In genomic region chr11:33663599-33663998, GRCm38 (mm10) we compare ENCODE assay signal across 24 mouse cellular contexts.
"Had no signal": no experiment of that assay in that cellular context is flagged by ENCODE, and none has a peak within 500 bp of the region (broad histone marks: within the 10 kb centered on the region; RNA-seq: fewer than 3 reads in every experiment).

No protein-coding gene starts in this region.

- H3K9ac ChIP-seq: heart, embryonic 13.5 days; heart, embryonic 15.5 days; hindbrain, embryonic 13.5 days; hindbrain, embryonic 15.5 days; kidney, embryonic 15.5 days; liver, embryonic 13.5 days; liver, embryonic 15.5 days had no signal

- H3K9me3 ChIP-seq: heart, embryonic 13.5 days; heart, embryonic 15.5 days; hindbrain, embryonic 13.5 days; hindbrain, embryonic 15.5 days; kidney, embryonic 15.5 days; liver, embryonic 13.5 days; liver, embryonic 15.5 days had no signal

- ATAC-seq: hindbrain, postnatal 0 days; intestine, embryonic 16.5 days had no signal

- H3K4me2 ChIP-seq: heart, embryonic 11.5 days; heart, embryonic 13.5 days; heart, embryonic 15.5 days; hindbrain, embryonic 13.5 days; hindbrain, embryonic 15.5 days; kidney, embryonic 15.5 days; liver, embryonic 11.5 days; liver, embryonic 13.5 days; liver, embryonic 15.5 days had no signal

- DNase-seq: gastrocnemius, postnatal 14 days; gastrocnemius, postnatal 36 days; heart, adult 2 months; heart, postnatal 14 days; heart, postnatal 36 days; kidney, adult 11 months; kidney, adult 2 months; kidney, adult 9 months; kidney, postnatal 14 days; kidney, postnatal 36 days; liver; liver, embryonic 13.5 days had no signal

- H3K36me3 ChIP-seq: heart, embryonic 13.5 days; heart, embryonic 15.5 days; hindbrain, embryonic 13.5 days; hindbrain, embryonic 15.5 days; kidney, embryonic 15.5 days; liver, embryonic 13.5 days; liver, embryonic 15.5 days had no signal

- H3K27me3 ChIP-seq: heart, embryonic 13.5 days; heart, embryonic 15.5 days; hindbrain, embryonic 13.5 days; hindbrain, embryonic 15.5 days; kidney, embryonic 15.5 days; liver, embryonic 13.5 days; liver, embryonic 15.5 days had no signal

- H3K4me1 ChIP-seq: heart, embryonic 13.5 days; heart, embryonic 15.5 days; kidney, embryonic 15.5 days; liver, embryonic 13.5 days; liver, embryonic 15.5 days had no signal

- H3K4me3 ChIP-seq: heart, adult 2 months; heart, embryonic 13.5 days; heart, embryonic 15.5 days; hindbrain, embryonic 13.5 days; hindbrain, embryonic 15.5 days; kidney, embryonic 15.5 days; left cerebral cortex, adult 2 months; liver, embryonic 13.5 days; liver, embryonic 15.5 days had no signal

- H3K27ac ChIP-seq: heart, adult 2 months; heart, embryonic 13.5 days; heart, embryonic 15.5 days; hindbrain, embryonic 13.5 days; hindbrain, embryonic 15.5 days; hindbrain, postnatal 0 days; kidney, embryonic 15.5 days; kidney, postnatal 0 days; left cerebral cortex, adult 2 months; liver, embryonic 13.5 days; liver, embryonic 15.5 days had no signal
